Mouse (Mus musculus) limb, embryonic 14.5 days (tissue): Measurements from ENCODE around the gene Ggact. TPM values are rescaled to one million over a fixed set of nuclear protein-coding genes. Genes with fewer than 3 reads are reported as not detected.

Experiments
- ATAC-seq: fragments of 200-750 bp; cut with Nextera tagmentation; 2 replicates; pipeline ENCODE4 v1.8.0; 2017; ENCODE audit warnings: low read depth, moderate number of reproducible peaks, moderate TSS enrichment; ENCODE audit not compliant: low FRiP score
- DNase-seq: peaks from one replicate; pipeline ENCODE4 v3.0.0-alpha.2; 2015; ENCODE audit warnings: low spot score
- H3K27ac ChIP-seq: fragments of 300-500 bp; sonication (generic); replicated peaks from 2 replicates; pipeline ENCODE4 v1.5.1; 2014; ENCODE audit warnings: low read depth, mild to moderate bottlenecking, low read length, moderate library complexity, mixed read lengths
- H3K27me3 ChIP-seq: fragments of 300-500 bp; sonication (generic); 2 replicates; pipeline ENCODE4 v1.6.1; 2014; ENCODE audit warnings: low read length, mixed read lengths; ENCODE audit not compliant: control insufficient read depth, insufficient read depth
- H3K36me3 ChIP-seq: fragments of 300-500 bp; sonication (generic); 2 replicates; pipeline ENCODE4 v1.6.1; 2014; ENCODE audit warnings: mild to moderate bottlenecking, low read length, moderate library complexity, mixed read lengths; ENCODE audit not compliant: control insufficient read depth, insufficient read depth
- H3K4me1 ChIP-seq: fragments of 300-500 bp; sonication (generic); 2 replicates; pipeline ENCODE4 v1.6.1; 2014; ENCODE audit warnings: antibody characterized with exemption, low read length, mixed read lengths; ENCODE audit not compliant: control insufficient read depth, insufficient read depth
- H3K4me2 ChIP-seq: fragments of 300-500 bp; sonication (generic); replicated peaks from 2 replicates; pipeline ENCODE4 v1.6.1; 2014; ENCODE audit warnings: low read depth, mild to moderate bottlenecking, low read length, moderate library complexity; ENCODE audit not compliant: severe bottlenecking
- H3K4me3 ChIP-seq: fragments of 300-500 bp; sonication (generic); replicated peaks from 2 replicates; pipeline ENCODE4 v1.5.1; 2014; ENCODE audit warnings: low read length
- H3K9ac ChIP-seq: fragments of 300-500 bp; sonication (generic); 2 replicates; pipeline ENCODE4 v1.6.1; 2014; ENCODE audit warnings: mild to moderate bottlenecking, low read depth, low read length, moderate library complexity; ENCODE audit not compliant: severe bottlenecking
- H3K9me3 ChIP-seq: fragments of 300-500 bp; sonication (generic); 2 replicates; pipeline ENCODE4 v1.6.1; 2016; ENCODE audit warnings: low read length; ENCODE audit not compliant: control insufficient read depth
- POLR2A ChIP-seq: fragments of 200-500 bp; IDR thresholded peaks from 2 replicates; pipeline ENCODE4 v1.8.0; 2012; ENCODE audit warnings: inconsistent platforms, mild to moderate bottlenecking, moderate library complexity, borderline replicate concordance; ENCODE audit not compliant: insufficient read depth, insufficient read length; ENCODE audit errors: extremely low read depth
- WGBS: fragments of 180-500 bp; shearing (Covaris S2); extraction: QIAGEN DNeasy Blood & Tissue Kit; methylation state at CpG from one replicate; pipeline ENCODE4 v1.1.7; 2014; 5-methylcytosine and 5-hydroxymethylcytosine counted together
- polyA plus RNA-seq, 2 experiments: library from polyadenylated mRNA; depleted of rRNA in 1 of 2; stranded (reverse) in 1 of 2; unstranded in 1 of 2; fragments of >200 nt; fragmentation: Nextera tagmentation in 1 of 2; extraction: Ambion mirVana in 1 of 2; gene quantifications; 2 replicates each; pipeline versions ENCODE4 v1.2.1 to v1.2.3; 2012 to 2014

The Ggact gene
- polyA plus RNA-seq, 2 experiments, result 6.6 to 9.1 TPM

DNA sequence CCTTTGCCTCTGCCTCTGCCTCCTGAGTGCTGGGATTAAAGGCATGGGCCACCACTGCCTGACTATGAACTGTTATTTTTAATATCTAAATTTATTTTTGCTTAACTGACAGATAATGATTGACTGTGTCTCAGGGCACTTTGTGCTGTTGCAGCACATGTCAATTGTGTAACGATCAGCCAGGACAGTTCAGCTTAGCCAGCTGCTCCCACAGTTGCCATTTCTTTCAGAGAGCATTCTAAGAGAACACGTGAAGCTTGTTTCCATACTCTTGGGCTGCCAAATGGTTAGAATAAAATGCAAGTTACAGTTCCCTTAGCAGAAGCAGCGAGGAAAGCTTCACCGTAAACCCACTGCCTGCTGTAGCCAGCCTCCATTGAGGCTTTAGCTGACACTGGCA is 113.3 kb downstream of the Ggact start:
- H3K4me2 ChIP-seq, result no peak overlapping the region

DNA sequence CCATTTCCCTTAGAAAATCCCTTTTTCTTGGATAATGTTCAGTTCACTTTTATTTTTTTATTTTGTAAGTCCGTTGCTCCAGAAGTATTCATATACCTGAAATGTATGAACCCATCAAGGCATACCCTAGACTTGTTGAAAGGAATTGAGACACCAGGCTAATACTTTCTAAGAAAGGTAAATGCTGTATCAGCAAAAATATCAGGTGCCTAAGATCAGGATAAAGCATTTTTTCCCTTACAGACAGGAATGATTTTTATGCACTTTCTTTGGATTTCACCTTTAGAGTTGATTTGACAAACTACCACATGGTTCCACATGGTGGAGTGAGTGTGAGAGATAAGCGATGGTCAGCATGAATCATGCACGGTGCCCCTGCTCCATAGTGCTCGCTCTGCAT is 120.2 kb downstream of the Ggact start:
- H3K9me3 ChIP-seq, result no peaks in the 10 kb centered on the region
- no peaks in the 10 kb centered on the region for H3K27me3 ChIP-seq
- H3K4me3 ChIP-seq, result no peak overlapping the region
- WGBS, result 94% methylated on average over 4 of the region's 4 CpGs
- H3K4me2 ChIP-seq, result no peak overlapping the region
- no peak overlapping the region for H3K9ac ChIP-seq
- TF ChIP-seq POLR2A, result no peak
- H3K27ac ChIP-seq, result no peak overlapping the region
- H3K36me3 ChIP-seq, result no peaks in the 10 kb centered on the region
- ATAC-seq, result no peak
- no peaks in the 10 kb centered on the region for H3K4me1 ChIP-seq
- DNase-seq, result no peak

More for the DNA sequence above, 113.3 kb downstream of the Ggact start:
- H3K9me3 ChIP-seq, result no peaks in the 10 kb centered on the region
- no peak for ATAC-seq
- no peak for TF ChIP-seq POLR2A
- H3K4me1 ChIP-seq, result no peaks in the 10 kb centered on the region
- no peak overlapping the region for H3K9ac ChIP-seq
- 76% methylated on average over 4 of the region's 4 CpGs for WGBS
- no peak for DNase-seq
- H3K36me3 ChIP-seq, result no peaks in the 10 kb centered on the region
- no peaks in the 10 kb centered on the region for H3K27me3 ChIP-seq
- no peak overlapping the region for H3K27ac ChIP-seq
- H3K4me3 ChIP-seq, result no peak overlapping the region

DNA sequence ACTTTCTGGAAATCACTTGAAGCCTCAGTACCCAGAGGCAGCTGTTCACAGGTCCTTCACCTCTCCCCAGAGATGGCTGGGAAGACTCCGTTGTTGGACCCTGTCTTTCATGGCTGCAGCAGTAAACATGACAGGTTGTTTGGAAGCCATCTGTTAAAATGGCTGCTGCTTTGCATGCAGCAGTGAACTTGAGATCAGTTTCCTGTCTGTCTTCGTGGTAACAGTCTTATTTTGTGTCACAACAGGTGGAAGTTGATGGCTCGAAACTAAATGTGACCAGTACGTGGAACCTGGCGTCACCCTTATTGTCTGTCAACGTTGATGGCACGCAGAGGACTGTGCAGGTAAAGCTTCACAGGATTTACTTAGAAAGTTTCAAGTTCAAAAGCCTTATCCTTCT is 123.4 kb downstream of the Ggact start:
- H3K4me2 ChIP-seq, result no peak overlapping the region
- no peak for DNase-seq
- ATAC-seq, result no peak
- WGBS, result 81% methylated on average over 7 of the region's 7 CpGs
- H3K9ac ChIP-seq, result no peak overlapping the region
- H3K36me3 ChIP-seq, result no peaks in the 10 kb centered on the region
- H3K27ac ChIP-seq, result no peak overlapping the region
- H3K27me3 ChIP-seq, result no peaks in the 10 kb centered on the region
- H3K4me3 ChIP-seq, result no peak overlapping the region
- no peak for TF ChIP-seq POLR2A
- no peaks in the 10 kb centered on the region for H3K4me1 ChIP-seq
- H3K9me3 ChIP-seq, result no peaks in the 10 kb centered on the region

DNA sequence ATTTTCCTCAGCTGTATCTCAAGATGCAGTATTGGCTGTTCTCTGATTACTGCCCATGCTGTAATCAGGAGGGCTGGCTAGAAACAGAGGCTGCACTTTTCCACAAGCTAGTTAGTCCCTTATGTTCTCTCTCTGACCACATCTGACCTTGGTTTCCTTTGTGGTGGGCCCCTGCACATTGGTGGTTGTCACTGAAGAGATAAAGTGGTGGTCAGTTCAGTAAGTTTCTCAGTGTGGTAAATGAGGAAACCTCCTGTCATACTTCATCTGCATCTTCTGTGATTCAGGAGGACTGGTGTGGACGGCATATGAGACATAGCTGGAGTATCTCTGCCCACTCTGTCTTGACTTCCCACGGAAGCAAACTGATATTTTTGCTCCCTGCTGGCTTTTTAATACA is 125.4 kb downstream of the Ggact start:
- Histone ChIP-seq H3K9ac (no peak overlapping the region), H3K4me1 (no peaks in the 10 kb centered on the region), H3K27ac (no peak overlapping the region), H3K4me3 (no peak overlapping the region), H3K36me3 (no peaks in the 10 kb centered on the region), H3K9me3 (no peaks in the 10 kb centered on the region), H3K27me3 (no peaks in the 10 kb centered on the region), H3K4me2 (no peak overlapping the region)
- DNase-seq, result no peak
- TF ChIP-seq POLR2A, result no peak
- ATAC-seq, result no peak
- 81% methylated on average over 2 of the region's 2 CpGs for WGBS

DNA sequence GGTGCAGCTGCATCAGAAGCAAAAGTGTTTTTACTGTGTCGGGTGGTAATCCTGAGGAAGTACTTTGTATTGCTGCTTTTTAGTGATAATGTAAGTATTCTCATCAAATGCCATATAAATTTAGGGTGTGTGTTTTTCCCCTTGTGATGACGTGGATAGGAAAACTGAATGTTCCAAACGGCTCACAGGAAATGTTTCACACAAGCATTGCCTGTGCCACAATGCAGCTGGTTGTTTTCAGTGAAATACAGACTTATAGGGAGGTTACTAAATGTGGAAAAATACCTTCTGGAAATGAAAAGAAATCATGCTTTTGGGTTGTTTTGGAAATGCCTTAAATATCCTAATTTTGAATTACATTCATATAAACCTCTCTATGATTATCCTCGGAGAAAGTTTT is 128.9 kb downstream of the Ggact start:
- no peaks in the 10 kb centered on the region for H3K27me3 ChIP-seq
- no peak overlapping the region for H3K4me3 ChIP-seq
- H3K4me1 ChIP-seq, result no peaks in the 10 kb centered on the region
- no peak for TF ChIP-seq POLR2A
- H3K36me3 ChIP-seq, result no peaks in the 10 kb centered on the region
- H3K9ac ChIP-seq, result no peak overlapping the region
- no peak for ATAC-seq
- DNase-seq, result no peak
- no peaks in the 10 kb centered on the region for H3K9me3 ChIP-seq
- no peak overlapping the region for H3K27ac ChIP-seq
- no peak overlapping the region for H3K4me2 ChIP-seq
- 73% methylated on average over 4 of the region's 4 CpGs for WGBS

DNA sequence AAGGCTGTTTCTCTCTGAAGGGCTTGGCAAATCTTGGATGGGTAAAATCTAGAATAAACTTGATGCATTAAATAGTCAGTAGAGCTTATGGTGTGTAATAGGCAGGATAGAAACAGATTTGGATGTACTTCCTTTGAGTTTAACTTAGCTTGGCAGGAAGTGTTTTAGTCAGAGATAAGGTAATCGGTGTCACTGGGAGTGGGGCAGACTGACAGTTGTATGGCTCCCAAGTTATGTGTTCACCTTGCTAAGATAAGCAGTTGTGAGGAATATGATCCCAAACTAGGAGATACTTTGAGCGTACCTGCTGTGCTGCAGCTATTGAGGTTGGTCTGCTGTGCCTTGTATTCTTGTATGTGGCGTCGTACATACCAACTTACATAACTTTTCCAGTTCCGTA is 147.1 kb downstream of the Ggact start:
- H3K4me2 ChIP-seq, result no peak overlapping the region
- H3K4me3 ChIP-seq, result no peak overlapping the region
- no peaks in the 10 kb centered on the region for H3K27me3 ChIP-seq
- no peak for DNase-seq
- ATAC-seq, result no peak
- TF ChIP-seq POLR2A, result no peak
- H3K9me3 ChIP-seq, result no peaks in the 10 kb centered on the region
- H3K4me1 ChIP-seq, result no peaks in the 10 kb centered on the region
- no peaks in the 10 kb centered on the region for H3K36me3 ChIP-seq
- H3K27ac ChIP-seq, result no peak overlapping the region
- WGBS, result 89% methylated on average over 5 of the region's 5 CpGs
- H3K9ac ChIP-seq, result no peak overlapping the region

Other genes with a start within 250 kb of the Ggact start
- 20.9 and 27.8 TPM in 2 replicates for gene Tmtc4, start 70.3 kb upstream of the Ggact start, polyA plus RNA-seq (2012; rRNA removed)
- 25.5 and 29.4 TPM in 2 replicates for gene Tmtc4, start 70.3 kb upstream of the Ggact start, polyA plus RNA-seq (2014; fragmentation: Nextera tagmentation; extraction: Ambion mirVana)